Mouse (Mus musculus): Measurements from ENCODE around the gene Cdc42bpg. TPM values are rescaled to one million over a fixed set of nuclear protein-coding genes. Genes with fewer than 3 reads are reported as not detected.
A peak's percentile ranks its signal among the peaks of the same experiment; 100 is the strongest.
"Not testable (repeated sequence)": the region's sequence is repeated elsewhere in the genome, so short reads cannot be mapped to it uniquely, and the experiment has no call there.

Gene Cdc42bpg
- total RNA-seq, 2 experiments from 2014 or later: 10.9 to 11.9 TPM

GRCm38 (mm10) chr19:6276426-6277421 lies 29.5 kb upstream of the Cdc42bpg start, which contains the start of gene Ehd1:
Gene Ehd1, plus strand, starts transcription at chr19:6276725.
- intact Hi-C loops (cut with DNase I): loop anchor here (2.0 kb wide), 1 partner anchor 14 kb away; no protein-coding TSS in a partner anchor

GRCm38 (mm10) chr19:6277661-6278438 lies 28.4 kb upstream of the Cdc42bpg start:
- peak; percentile 78 to 85 for DNase-seq
- intact Hi-C loops (cut with DNase I): loop anchor here (2.0 kb wide), 1 partner anchor 13 kb away; no protein-coding TSS in a partner anchor

More at GRCm38 (mm10) chr19:6276426-6277421, 29.5 kb upstream of the Cdc42bpg start, which contains the start of gene Ehd1:
- peak; percentile 98 for DNase-seq

GRCm38 (mm10) chr19:6278439-6279073 lies 27.7 kb upstream of the Cdc42bpg start:
- no peak for DNase-seq
- intact Hi-C loops (cut with DNase I): no loop called here

- intact Hi-C loops (cut with DNase I): no loop called here
- no peak for DNase-seq
These were observed 26.6 kb upstream of the Cdc42bpg start for GRCm38 (mm10) chr19:6279481-6280144.

GRCm38 (mm10) chr19:6280554-6280953 lies 25.7 kb upstream of the Cdc42bpg start:
- no peak for DNase-seq
- intact Hi-C loops (cut with DNase I): no loop called here

- intact Hi-C loops (cut with DNase I): no loop called here
- DNase-seq: no peak
These were observed 24.9 kb upstream of the Cdc42bpg start for GRCm38 (mm10) chr19:6281122-6282020.

- DNase-seq: no peak
- intact Hi-C loops (cut with DNase I): no loop called here
These were observed 23.3 kb upstream of the Cdc42bpg start for GRCm38 (mm10) chr19:6283001-6283400.

- DNase-seq: no peak
- intact Hi-C loops (cut with DNase I): no loop called here
These were observed 21.8 kb upstream of the Cdc42bpg start for GRCm38 (mm10) chr19:6284502-6284901.

- intact Hi-C loops (cut with DNase I): no loop called here
These were observed 21.0 kb upstream of the Cdc42bpg start for GRCm38 (mm10) chr19:6285226-6285625.

GRCm38 (mm10) chr19:6285632-6286433 lies 20.4 kb upstream of the Cdc42bpg start:
- intact Hi-C loops (cut with DNase I): no loop called here

More at GRCm38 (mm10) chr19:6285226-6285625, 21.0 kb upstream of the Cdc42bpg start:
- DNase-seq: no peak

GRCm38 (mm10) chr19:6286434-6287401 lies 19.5 kb upstream of the Cdc42bpg start:
- peak in 1 of 2 experiments; percentile 71 for DNase-seq
- intact Hi-C loops (cut with DNase I): no loop called here

More at GRCm38 (mm10) chr19:6285632-6286433, 20.4 kb upstream of the Cdc42bpg start:
- DNase-seq: no peak

- DNase-seq: no peak
- intact Hi-C loops (cut with DNase I): loop anchor here (1.0 kb wide), 1 partner anchor 12 kb away; no protein-coding TSS in a partner anchor
These were observed 17.9 kb upstream of the Cdc42bpg start for GRCm38 (mm10) chr19:6288236-6288894.

- intact Hi-C loops (cut with DNase I): loop anchor here (2.0 kb wide), 1 partner anchor 13 kb away; the partner anchor contains the start of gene Ehd1
- DNase-seq: no peak
These were observed 16.5 kb upstream of the Cdc42bpg start for GRCm38 (mm10) chr19:6289696-6290238.

- intact Hi-C loops (cut with DNase I): loop anchor here (2.0 kb wide), 1 partner anchor 14 kb away; the partner anchor contains the start of gene Ehd1
- DNase-seq: not testable (repeated sequence)
These were observed 15.5 kb upstream of the Cdc42bpg start for GRCm38 (mm10) chr19:6290720-6291116.

GRCm38 (mm10) chr19:6291117-6291781 lies 15.0 kb upstream of the Cdc42bpg start:
- intact Hi-C loops (cut with DNase I): loop anchor here (2.0 kb wide), 1 partner anchor 14 kb away; the partner anchor contains the start of gene Ehd1
- DNase-seq: peak in 1 of 2 experiments; percentile 66
